Mouse (Mus musculus): ENCODE data around the gene Jund.

- TF ChIP-seq CTCF (IDR thresholded peaks at IDR 0.05; ENCODE audit: low read depth, low read length) (no peak), POLR2A (IDR thresholded peaks at IDR 0.05; ENCODE audit: borderline replicate concordance, low read depth, low read length) (peak; percentile 98)
These were observed at the start of gene Jund for GRCm38 (mm10) chr8:70698310-70699109.

Measured in bone marrow macrophage, adult 2 months (primary cell).